Mouse (Mus musculus): ENCODE results near the gene Dip2c.

- no peak for TF ChIP-seq CTCF (IDR thresholded peaks at IDR 0.05; ENCODE audit: low read depth, low read length)
- no peak for TF ChIP-seq GATA1 (IDR thresholded peaks at IDR 0.05; ENCODE audit: borderline replicate concordance, low read length)
Observed at GRCm38 (mm10) chr13:9314713-9315112, 38.4 kb downstream of the Dip2c start.
